Mouse (Mus musculus): ENCODE measurements around the gene Casd1. TPM values are rescaled to one million over a fixed set of nuclear protein-coding genes. Genes with fewer than 3 reads are reported as not detected.

Gene Casd1
- polyA plus RNA-seq (2012; rRNA removed; ENCODE audit: low replicate concordance), result 12.0 and 22.0 TPM in 2 replicates

DNA sequence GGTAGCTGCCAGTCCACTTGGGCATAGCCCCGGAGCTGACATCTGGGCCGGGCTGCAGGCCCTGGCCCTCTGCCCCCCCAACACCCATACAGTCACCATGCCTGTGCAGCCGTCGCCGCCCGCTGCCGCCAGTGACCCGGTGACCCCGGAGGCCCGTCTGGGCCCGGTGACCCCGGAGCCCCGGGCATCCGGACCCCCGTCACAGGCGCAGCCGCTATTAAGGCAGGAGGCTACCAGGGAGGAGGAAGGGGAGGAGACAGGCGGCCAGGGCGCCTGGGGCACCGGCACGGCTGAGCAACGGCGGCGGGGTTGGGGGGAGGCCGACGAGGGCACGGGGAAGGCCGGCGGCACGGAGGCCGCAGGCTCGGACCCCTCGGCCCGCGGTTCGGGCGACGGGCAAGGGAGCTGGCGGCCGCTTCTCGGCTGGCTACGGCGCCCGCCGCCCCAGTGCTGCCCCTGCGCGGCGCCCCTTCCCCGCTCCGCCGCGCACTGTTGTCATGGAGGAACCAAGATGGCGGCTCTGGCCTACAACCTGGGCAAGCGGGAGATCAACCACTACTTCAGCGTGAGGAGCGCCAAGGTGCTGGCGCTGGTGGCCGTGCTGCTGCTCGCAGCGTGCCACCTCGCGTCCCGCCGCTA is at the start of gene Casd1:
Gene Casd1 (plus strand): TSS at position 182 of the 639 bp plus-strand sequence.

Other genes with a start within 250 kb of the Casd1 start
- gene Col1a2, start 96.0 kb upstream of the Casd1 start, polyA plus RNA-seq (2012; rRNA removed; ENCODE audit: low replicate concordance), result 149 and 787 TPM in 2 replicates
- 45.5 and 64.9 TPM in 2 replicates for gene Sgce, start 146.4 kb downstream of the Casd1 start, polyA plus RNA-seq (2012; rRNA removed; ENCODE audit: low replicate concordance)
- 4.2 and 8.5 TPM in 2 replicates for gene Peg10, start 146.5 kb downstream of the Casd1 start, polyA plus RNA-seq (2012; rRNA removed; ENCODE audit: low replicate concordance)

Measured in subcutaneous adipose tissue, adult 2 months (tissue).